ENCODE assay signal across 23 mouse cellular contexts in genomic region chr13:41472878-41473424, GRCm38 (mm10). TPM values are rescaled to one million over a fixed set of nuclear protein-coding genes. Genes with fewer than 3 reads are reported as not detected.
DNase-seq lines count a peak whose midpoint lies in the region; ATAC-seq and TF ChIP-seq lines count a peak whose summit lies in the region.
"Had no signal": no experiment of that assay in that cellular context is flagged by ENCODE, and none has a peak within 500 bp of the region (broad histone marks: within the 10 kb centered on the region; RNA-seq: fewer than 3 reads in every experiment).

No protein-coding gene starts in this region.

- no peaks in the 10 kb centered on the region for H3K36me3 ChIP-seq in embryonic facial prominence, embryonic 14.5 days (ENCODE audit: control insufficient read depth, insufficient read depth, low read length)
- H3K36me3 ChIP-seq in embryonic facial prominence, embryonic 10.5 days (replicated peaks): no peaks in the 10 kb centered on the region
- H3K36me3 ChIP-seq in lung, postnatal 0 days (ENCODE audit: insufficient read depth, low read length): no peaks in the 10 kb centered on the region
- H3K36me3 ChIP-seq: embryonic facial prominence, embryonic 12.5 days; forebrain, embryonic 10.5 days; forebrain, embryonic 15.5 days; hindbrain, embryonic 12.5 days had no signal

- no peak overlapping the region for H3K27ac ChIP-seq in embryonic facial prominence, embryonic 14.5 days (replicated peaks; ENCODE audit: low read depth, low read length)
- no peak overlapping the region for H3K27ac ChIP-seq in embryonic facial prominence, embryonic 10.5 days (replicated peaks)
- no peak overlapping the region for H3K27ac ChIP-seq in lung, postnatal 0 days (ENCODE audit: low read length)
- H3K27ac ChIP-seq: embryonic facial prominence, embryonic 12.5 days; forebrain, embryonic 10.5 days; forebrain, embryonic 15.5 days; hindbrain, embryonic 12.5 days had no signal

- H3K27me3 ChIP-seq in embryonic facial prominence, embryonic 14.5 days (replicated peaks; ENCODE audit: control insufficient read depth, insufficient read depth, low read length): no peaks in the 10 kb centered on the region
- no peaks in the 10 kb centered on the region for H3K27me3 ChIP-seq in embryonic facial prominence, embryonic 10.5 days (replicated peaks; ENCODE audit: low read depth, poor library complexity, severe bottlenecking)
- H3K27me3 ChIP-seq in lung, postnatal 0 days (replicated peaks; ENCODE audit: insufficient read depth, low read length): no peaks in the 10 kb centered on the region
- H3K27me3 ChIP-seq: embryonic facial prominence, embryonic 12.5 days; forebrain, embryonic 15.5 days; Patski had no signal

- no peak for TF ChIP-seq EP300 in lung, postnatal 0 days (IDR thresholded peaks at IDR 0.05)

- H3K4me2 ChIP-seq in embryonic facial prominence, embryonic 14.5 days (ENCODE audit: low read depth, low read length): no peak overlapping the region
- no peak overlapping the region for H3K4me2 ChIP-seq in lung, postnatal 0 days (replicated peaks; ENCODE audit: low read depth, low read length)
- H3K4me2 ChIP-seq: embryonic facial prominence, embryonic 12.5 days; forebrain, embryonic 15.5 days; hindbrain, embryonic 12.5 days had no signal

- H3K4me3 ChIP-seq in embryonic facial prominence, embryonic 14.5 days (ENCODE audit: low read depth, low read length): no peak overlapping the region
- H3K4me3 ChIP-seq in embryonic facial prominence, embryonic 10.5 days: no peak overlapping the region
- no peak overlapping the region for H3K4me3 ChIP-seq in lung, postnatal 0 days (ENCODE audit: low read depth, low read length)
- H3K4me3 ChIP-seq: embryonic facial prominence, embryonic 12.5 days; forebrain, embryonic 10.5 days; forebrain, embryonic 15.5 days; hindbrain, embryonic 12.5 days had no signal

- no peaks in the 10 kb centered on the region for H3K4me1 ChIP-seq in embryonic facial prominence, embryonic 14.5 days (ENCODE audit: control insufficient read depth, insufficient read depth, low read length)
- 0 out of 2 replicates have a peak, but pooled peaks cover 3% of the 10 kb centered on the region for H3K4me1 ChIP-seq in embryonic facial prominence, embryonic 10.5 days
- peaks cover 10% of the 10 kb centered on the region for H3K4me1 ChIP-seq in lung, postnatal 0 days (ENCODE audit: insufficient read depth, low read depth, low read length)
- H3K4me1 ChIP-seq: embryonic facial prominence, embryonic 12.5 days; forebrain, embryonic 15.5 days; hindbrain, embryonic 12.5 days had no signal

- ATAC-seq in embryonic facial prominence, embryonic 14.5 days (ENCODE audit: low read depth): no peak
- ATAC-seq in lung, postnatal 0 days: peak; percentile 39; the same call in 1 of the 2 replicates
- no peak for ATAC-seq in inflammation-experienced regulatory T-cells, adult 6 months
- ATAC-seq: activated CD4-positive, CD25-positive, alpha-beta regulatory T cell, adult 4 months; forebrain, embryonic 15.5 days; hindbrain, embryonic 16.5 days; Patski had no signal

- no peak overlapping the region for H3K9ac ChIP-seq in embryonic facial prominence, embryonic 14.5 days (ENCODE audit: low read depth, low read length)
- H3K9ac ChIP-seq in lung, postnatal 0 days (replicated peaks; ENCODE audit: low read depth): no peak overlapping the region
- H3K9ac ChIP-seq: embryonic facial prominence, embryonic 12.5 days; forebrain, embryonic 15.5 days; hindbrain, embryonic 12.5 days had no signal

- no peaks in the 10 kb centered on the region for H3K9me3 ChIP-seq in embryonic facial prominence, embryonic 14.5 days (ENCODE audit: control insufficient read depth, low read length)
- H3K9me3 ChIP-seq in embryonic facial prominence, embryonic 10.5 days: no peaks in the 10 kb centered on the region
- no peaks in the 10 kb centered on the region for H3K9me3 ChIP-seq in lung, postnatal 0 days (ENCODE audit: low read length)
- H3K9me3 ChIP-seq: embryonic facial prominence, embryonic 12.5 days; forebrain, embryonic 10.5 days; forebrain, embryonic 15.5 days; hindbrain, embryonic 12.5 days had no signal

- 64% methylated on average over 5 of the region's 5 CpGs for WGBS in embryonic facial prominence, embryonic 14.5 days
- WGBS in embryonic facial prominence, embryonic 10.5 days: 80% methylated on average over 5 of the region's 5 CpGs
- WGBS in lung, postnatal 0 days: 60% methylated on average over 5 of the region's 5 CpGs

- TF ChIP-seq CTCF in lung, postnatal 0 days (IDR thresholded peaks at IDR 0.05): no peak

- DNase-seq in embryonic facial prominence, embryonic 14.5 days (ENCODE audit: low spot score): peak; percentile 28
- no peak for DNase-seq in embryonic facial prominence, embryonic 10.5 days (ENCODE audit: low spot score)
- DNase-seq in lung, postnatal 0 days (ENCODE audit: low spot score): peak; percentile 58
- no peak for DNase-seq in lung, postnatal 25 days (ENCODE audit: low spot score)
- peak; percentile 27 for DNase-seq in adipocyte (ENCODE audit: low spot score)
- peak; percentile 90 for DNase-seq in gonadal fat pad, adult 2 months (ENCODE audit: low read depth)
- DNase-seq: adrenal gland, adult 2 months; adrenal gland, postnatal 25 days; cerebellum, adult 11 months; cerebellum, adult 8-10 months; cerebellum, postnatal 14 days; embryo, embryonic 11 days; gastrocnemius, postnatal 10 days; heart, postnatal 10 days; heart, postnatal 4 days had no signal

RNA-seq across cellular contexts. Expression of gene Nedd9, which starts 14.2 kb away (rescaled TPM):
- 31.1 and 32.1 TPM in 2 replicates for polyA plus RNA-seq in embryonic facial prominence, embryonic 14.5 days (2014; fragmentation: Nextera tagmentation; extraction: Ambion mirVana)
- polyA plus RNA-seq in embryonic facial prominence, embryonic 10.5 days (2016; fragmentation: Nextera tagmentation; extraction: Ambion mirVana): 17.4 and 19.1 TPM in 2 replicates
- 79.1 and 79.3 TPM in 2 replicates for polyA plus RNA-seq in lung, postnatal 0 days (2015; fragmentation: Nextera tagmentation; extraction: Ambion mirVana)
- 28.2 and 30.1 TPM in 2 replicates for polyA plus RNA-seq in gonadal fat pad, adult 2 months (2012; rRNA removed)
- 100 to 1,000 TPM; 144 to 156 (median 153) TPM for polyA plus RNA-seq in inflammation-experienced regulatory T-cells, adult 6 months (2017; shearing (Covaris generic))

Comparison
In these comparisons a context has a peak if more than half of its experiments do, and no peak if none do; other contexts are left out.
1. DNase-seq: peak in embryonic facial prominence, embryonic 14.5 days (single experiment), lung, postnatal 0 days (single experiment), adipocyte (single experiment) and gonadal fat pad, adult 2 months (single experiment); none in embryonic facial prominence, embryonic 10.5 days (single experiment) and lung, postnatal 25 days (single experiment).